36 mouse cellular contexts compared by ENCODE assay signal in the genomic region with DNA sequence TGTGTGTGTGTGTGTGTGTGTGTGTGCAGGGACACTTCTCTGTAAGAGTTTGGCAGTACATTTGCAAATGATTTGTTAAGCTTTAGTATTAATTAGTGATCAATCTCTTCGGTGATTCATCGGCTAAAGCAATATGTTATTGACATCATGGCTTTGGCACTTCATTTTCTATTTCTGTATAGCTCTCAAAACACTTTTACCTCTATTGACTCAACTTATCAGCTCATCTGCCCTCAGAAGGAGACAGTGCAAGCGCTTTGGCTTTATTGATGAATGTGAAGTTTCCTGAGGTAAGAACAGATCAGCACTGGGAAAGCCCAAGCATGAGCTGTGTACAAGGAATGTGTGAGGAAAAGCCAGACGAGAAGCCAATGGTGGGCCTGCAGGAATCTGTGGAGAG. TPM values are rescaled to one million over a fixed set of nuclear protein-coding genes. Genes with fewer than 3 reads are reported as not detected.
"Had no signal": no experiment of that assay in that cellular context is flagged by ENCODE, and none has a peak within 500 bp of the region (broad histone marks: within the 10 kb centered on the region; RNA-seq: fewer than 3 reads in every experiment).

No protein-coding gene starts in this region.

- H3K27me3 ChIP-seq: heart, embryonic 12.5 days; heart, embryonic 13.5 days; heart, embryonic 15.5 days; hindbrain, embryonic 12.5 days; hindbrain, embryonic 13.5 days; hindbrain, embryonic 15.5 days; intestine, embryonic 15.5 days; kidney, embryonic 15.5 days had no signal

- H3K9me3 ChIP-seq: heart, embryonic 10.5 days; heart, embryonic 12.5 days; heart, embryonic 13.5 days; heart, embryonic 15.5 days; hindbrain, embryonic 10.5 days; hindbrain, embryonic 13.5 days; hindbrain, embryonic 15.5 days; intestine, embryonic 15.5 days; kidney, embryonic 15.5 days had no signal

- H3K4me2 ChIP-seq: heart, embryonic 11.5 days; heart, embryonic 12.5 days; heart, embryonic 13.5 days; heart, embryonic 15.5 days; hindbrain, embryonic 12.5 days; hindbrain, embryonic 13.5 days; hindbrain, embryonic 14.5 days; hindbrain, embryonic 15.5 days; intestine, embryonic 15.5 days; kidney, embryonic 15.5 days had no signal

- ATAC-seq: hindbrain, embryonic 16.5 days; hindbrain, postnatal 0 days; inflammation-experienced regulatory T-cells, adult 6 months; intestine, embryonic 15.5 days; intestine, embryonic 16.5 days; intestine, postnatal 0 days had no signal

- H3K9ac ChIP-seq: heart, embryonic 12.5 days; heart, embryonic 13.5 days; heart, embryonic 15.5 days; hindbrain, embryonic 12.5 days; hindbrain, embryonic 13.5 days; hindbrain, embryonic 14.5 days; hindbrain, embryonic 15.5 days; intestine, embryonic 15.5 days; kidney, embryonic 15.5 days had no signal

- H3K4me1 ChIP-seq: intestine, embryonic 15.5 days had no signal

- H3K36me3 ChIP-seq: heart, embryonic 10.5 days; heart, embryonic 12.5 days; heart, embryonic 13.5 days; heart, embryonic 15.5 days; hindbrain, embryonic 10.5 days; hindbrain, embryonic 12.5 days; hindbrain, embryonic 13.5 days; hindbrain, embryonic 15.5 days; intestine, embryonic 15.5 days; kidney, embryonic 15.5 days had no signal

- H3K27ac ChIP-seq: heart, embryonic 10.5 days; heart, embryonic 13.5 days; heart, embryonic 15.5 days; hindbrain, embryonic 10.5 days; hindbrain, embryonic 12.5 days; hindbrain, embryonic 13.5 days; hindbrain, embryonic 14.5 days; hindbrain, embryonic 15.5 days; hindbrain, postnatal 0 days; intestine, embryonic 15.5 days; kidney, embryonic 15.5 days; kidney, postnatal 0 days; layer of hippocampus, adult 2 months had no signal

- H3K4me3 ChIP-seq: heart, embryonic 10.5 days; heart, embryonic 12.5 days; heart, embryonic 13.5 days; heart, embryonic 15.5 days; hindbrain, embryonic 10.5 days; hindbrain, embryonic 12.5 days; hindbrain, embryonic 13.5 days; hindbrain, embryonic 15.5 days; intestine, embryonic 15.5 days; kidney, embryonic 15.5 days; layer of hippocampus, adult 2 months had no signal

- DNase-seq: heart, postnatal 10 days; heart, postnatal 14 days; heart, postnatal 36 days; heart, postnatal 4 days; kidney, adult 11 months; kidney, adult 18-20 months; kidney, adult 2 months; kidney, adult 8-10 months; kidney, adult 9 months; kidney, postnatal 10 days; kidney, postnatal 14 days; kidney, postnatal 25 days; kidney, postnatal 36 days; kidney, postnatal 4 days; layer of hippocampus, adult 9-11 months; layer of hippocampus, postnatal 36 days had no signal

RNA-seq across cellular contexts. Expression of gene Ccn1, which starts 28.6 kb away (rescaled TPM):
- total RNA-seq: hematopoietic stem cell, adult 5-6 weeks had no signal
- polyA plus RNA-seq: inflammation-experienced regulatory T-cells, adult 6 months had no signal
